Mouse (Mus musculus) spleen, adult 2 months (tissue): ENCODE data around the gene Prdm13. TPM values are rescaled to one million over a fixed set of nuclear protein-coding genes. Genes with fewer than 3 reads are reported as not detected.

ENCODE experiments used
- DNase-seq, 2 experiments: peaks; one replicate each; pipeline versions ENCODE4 v3.0.0 to v3.0.0-alpha.2; 2012 to 2021; ENCODE audit warnings: low spot score in 2 of 2, low read depth in 1 of 2
- H3K27ac ChIP-seq: fragments of 200-500 bp; 2 replicates; pipeline ENCODE4 v1.5.1; 2012; ENCODE audit warnings: low read length, inconsistent platforms; ENCODE audit not compliant: insufficient read depth
- H3K27me3 ChIP-seq: fragments of 200-500 bp; 2 replicates; pipeline ENCODE4 v1.6.1; 2012; ENCODE audit warnings: mild to moderate bottlenecking, moderate library complexity, low read length, inconsistent platforms; ENCODE audit not compliant: control insufficient read depth, insufficient read depth
- H3K36me3 ChIP-seq: fragments of 200-500 bp; 2 replicates; pipeline ENCODE4 v1.6.1; 2012; ENCODE audit warnings: mild to moderate bottlenecking, low read length, inconsistent platforms; ENCODE audit not compliant: control insufficient read depth, insufficient read depth
- H3K4me1 ChIP-seq: fragments of 200-500 bp; 2 replicates; pipeline ENCODE4 v1.6.1; 2011; ENCODE audit warnings: inconsistent platforms; ENCODE audit not compliant: control insufficient read depth, insufficient read depth, insufficient read length
- H3K4me3 ChIP-seq: fragments of 200-500 bp; 2 replicates; pipeline ENCODE4 v1.5.1; 2011; ENCODE audit warnings: mild to moderate bottlenecking, inconsistent platforms; ENCODE audit not compliant: insufficient read depth, insufficient read length; ENCODE audit errors: extremely low read depth
- CTCF ChIP-seq: fragments of 200-500 bp; IDR thresholded peaks from 2 replicates; pipeline ENCODE4 v1.5.1; 2011; ENCODE audit warnings: mild to moderate bottlenecking, inconsistent platforms; ENCODE audit not compliant: insufficient read depth, insufficient read length, insufficient replicate concordance; ENCODE audit errors: extremely low read depth
- POLR2A ChIP-seq: fragments of 200-500 bp; IDR thresholded peaks from 2 replicates; pipeline ENCODE4 v1.6.1; 2011; ENCODE audit warnings: low read depth, low read length, inconsistent platforms
- WGBS: fragments of 180-500 bp; shearing (Covaris S2); methylation state at CpG from one replicate; pipeline ENCODE4 v1.1.7; 2018; 5-methylcytosine and 5-hydroxymethylcytosine counted together
- polyA plus RNA-seq: library from polyadenylated mRNA; depleted of rRNA; stranded (reverse); fragments of >200 nt; gene quantifications from 2 replicates; pipeline ENCODE4 v1.2.3, GENCODE M21; 2012; rRNA removed

Prdm13 gene
- polyA plus RNA-seq, 1 experiment: not detected

- Histone ChIP-seq H3K36me3 (no peaks in the 10 kb centered on the region), H3K4me3 (no peak overlapping the region), H3K27me3 (no peaks in the 10 kb centered on the region), H3K27ac (no peak overlapping the region), H3K4me1 (no peaks in the 10 kb centered on the region)
- DNase-seq: no peak
- WGBS: 67% methylated on average over 3 of the region's 3 CpGs
- TF ChIP-seq CTCF: no peak
- TF ChIP-seq POLR2A: no peak
These were observed 57.1 kb downstream of the Prdm13 start for GRCm38 (mm10) chr4:21628367-21629274.

Other genes with a start within 250 kb of the Prdm13 start
- gene Ccnc, start 41.7 kb upstream of the Prdm13 start, polyA plus RNA-seq: 1.9 and 2.3 TPM in 2 replicates
- 2.3 and 2.9 TPM in 2 replicates for gene Usp45, start 81.2 kb upstream of the Prdm13 start, polyA plus RNA-seq
- 1.2 and 1.4 TPM in 2 replicates for gene Tstd3, start 81.2 kb upstream of the Prdm13 start, polyA plus RNA-seq
- 35.9 and 38.6 TPM in 2 replicates for gene Pnisr, start 161.6 kb upstream of the Prdm13 start, polyA plus RNA-seq
- 0.65 and 0.76 TPM in 2 replicates for gene Coq3, start 193.7 kb upstream of the Prdm13 start, polyA plus RNA-seq
- 0.08 and 0.13 TPM in 2 replicates for gene Faxc, start 245.4 kb upstream of the Prdm13 start, polyA plus RNA-seq